Mouse (Mus musculus) hindbrain, embryonic 14.5 days (tissue): ENCODE data around the gene Tdrd9. TPM values are rescaled to one million over a fixed set of nuclear protein-coding genes. Genes with fewer than 3 reads are reported as not detected.
A peak's percentile ranks its signal among the peaks of the same experiment; 100 is the strongest.

ENCODE experiments used
- ATAC-seq: fragments of 200-750 bp; cut with Nextera tagmentation; 2 replicates; pipeline ENCODE4 v1.8.0; 2017; ENCODE audit warnings: moderate number of reproducible peaks, mild to moderate bottlenecking, moderate TSS enrichment, moderate library complexity; ENCODE audit not compliant: low FRiP score
- DNase-seq: peaks from one replicate; pipeline ENCODE4 v3.0.0-alpha.2; 2015; ENCODE audit warnings: low spot score
- H3K27ac ChIP-seq: fragments of 300-500 bp; sonication (generic); 2 replicates; pipeline ENCODE4 v1.5.1; 2014; ENCODE audit warnings: mild to moderate bottlenecking, moderate library complexity
- H3K27me3 ChIP-seq: fragments of 300-500 bp; sonication (generic); 2 replicates; pipeline ENCODE4 v1.6.1; 2014; ENCODE audit warnings: mild to moderate bottlenecking, low read length, mixed read lengths; ENCODE audit not compliant: control insufficient read depth, insufficient read depth
- H3K36me3 ChIP-seq: fragments of 300-500 bp; sonication (generic); replicated peaks from 2 replicates; pipeline ENCODE4 v1.6.1; 2014; ENCODE audit not compliant: control insufficient read depth, insufficient read depth
- H3K4me1 ChIP-seq: fragments of 300-500 bp; sonication (generic); replicated peaks from 2 replicates; pipeline ENCODE4 v1.6.1; 2014; ENCODE audit warnings: antibody characterized with exemption, low read length, mixed read lengths; ENCODE audit not compliant: control insufficient read depth, insufficient read depth
- H3K4me2 ChIP-seq: fragments of 300-500 bp; sonication (generic); replicated peaks from 2 replicates; pipeline ENCODE4 v1.6.1; 2014; ENCODE audit warnings: mild to moderate bottlenecking, moderate library complexity
- H3K4me3 ChIP-seq: fragments of 300-500 bp; sonication (generic); replicated peaks from 2 replicates; pipeline ENCODE4 v1.5.1; 2014; ENCODE audit warnings: mild to moderate bottlenecking, low read length
- H3K9ac ChIP-seq: fragments of 300-500 bp; sonication (generic); 2 replicates; pipeline ENCODE4 v1.6.1; 2014
- H3K9me3 ChIP-seq: fragments of 300-500 bp; sonication (generic); 2 replicates; pipeline ENCODE4 v1.6.1; 2016; ENCODE audit warnings: low read length; ENCODE audit not compliant: control insufficient read depth
- WGBS: fragments of 180-500 bp; shearing (Covaris S2); extraction: QIAGEN DNeasy Blood & Tissue Kit; methylation state at CpG from one replicate; pipeline ENCODE4 v1.1.7; 2014; 5-methylcytosine and 5-hydroxymethylcytosine counted together
- polyA plus RNA-seq: library from polyadenylated mRNA; unstranded; fragments of >200 nt; fragmentation: Nextera tagmentation; extraction: Ambion mirVana; gene quantifications from 2 replicates; pipeline ENCODE4 v1.2.1, GENCODE M21; 2014

Tdrd9 gene
- polyA plus RNA-seq: 0.18 and 0.48 TPM in 2 replicates

GRCm38 (mm10) chr12:111971231-111971686 is at the start of gene Tdrd9:
Gene Tdrd9, plus strand, starts transcription at chr12:111971559.
- no peak within 1 kb of the TSS for H3K27ac ChIP-seq
- DNase-seq: no peak
- no peak within 1 kb of the TSS for H3K9ac ChIP-seq
- H3K4me1 ChIP-seq: peaks cover under 1% of the 10 kb centered on the region
- H3K36me3 ChIP-seq: no peaks in the 10 kb centered on the region
- H3K9me3 ChIP-seq: no peaks in the 10 kb centered on the region
- no peak for ATAC-seq
- H3K27me3 ChIP-seq: no peaks in the 10 kb centered on the region
- no peak within 1 kb of the TSS for H3K4me3 ChIP-seq
- 88% methylated on average over 18 of the region's 18 CpGs for WGBS
- no peak within 1 kb of the TSS for H3K4me2 ChIP-seq

- no peak overlapping the region for H3K4me2 ChIP-seq
- H3K9me3 ChIP-seq: no peaks in the 10 kb centered on the region
- DNase-seq: no peak
- H3K27ac ChIP-seq: no peak overlapping the region
- no peaks in the 10 kb centered on the region for H3K27me3 ChIP-seq
- 92% methylated on average over 6 of the region's 6 CpGs for WGBS
- no peak for ATAC-seq
- no peaks in the 10 kb centered on the region; the same call in 1 of the 2 replicates for H3K4me1 ChIP-seq
- H3K9ac ChIP-seq: no peak overlapping the region
- H3K4me3 ChIP-seq: no peak overlapping the region
- H3K36me3 ChIP-seq: no peaks in the 10 kb centered on the region
Observed at GRCm38 (mm10) chr12:111923117-111923516, 48.2 kb upstream of the Tdrd9 start.

GRCm38 (mm10) chr12:111927338-111927737 is 44.0 kb upstream of the Tdrd9 start:
- no peak overlapping the region for H3K9ac ChIP-seq
- H3K27ac ChIP-seq: no peak overlapping the region
- no peaks in the 10 kb centered on the region for H3K27me3 ChIP-seq
- DNase-seq (peak; percentile 48), ATAC-seq (0 out of 2 replicates have a peak, but pooled peaks have one; percentile 8)
- H3K36me3 ChIP-seq: no peaks in the 10 kb centered on the region
- no peaks in the 10 kb centered on the region; the same call in none of the 2 replicates for H3K4me1 ChIP-seq
- 67% methylated on average over 1 of the region's 1 CpGs for WGBS
- H3K4me2 ChIP-seq: no peak overlapping the region
- H3K4me3 ChIP-seq: no peak overlapping the region
- no peaks in the 10 kb centered on the region for H3K9me3 ChIP-seq

GRCm38 (mm10) chr12:111928411-111928966 is 42.9 kb upstream of the Tdrd9 start:
- H3K9ac ChIP-seq: no peak overlapping the region
- no peaks in the 10 kb centered on the region; the same call in none of the 2 replicates for H3K4me1 ChIP-seq
- H3K27ac ChIP-seq: no peak overlapping the region
- WGBS: 86% methylated on average over 18 of the region's 18 CpGs
- H3K9me3 ChIP-seq: no peaks in the 10 kb centered on the region
- no peak overlapping the region for H3K4me2 ChIP-seq
- DNase-seq: no peak
- no peak overlapping the region for H3K4me3 ChIP-seq
- H3K36me3 ChIP-seq: no peaks in the 10 kb centered on the region
- no peaks in the 10 kb centered on the region for H3K27me3 ChIP-seq
- no peak for ATAC-seq

- Histone ChIP-seq H3K4me1 (no peaks in the 10 kb centered on the region; the same call in none of the 2 replicates), H3K9me3 (no peaks in the 10 kb centered on the region), H3K36me3 (no peaks in the 10 kb centered on the region), H3K27ac (no peak overlapping the region), H3K27me3 (no peaks in the 10 kb centered on the region), H3K4me3 (no peak overlapping the region), H3K9ac (no peak overlapping the region), H3K4me2 (no peak overlapping the region)
- no peak for DNase-seq
- 82% methylated on average over 9 of the region's 9 CpGs for WGBS
- no peak for ATAC-seq
Observed at GRCm38 (mm10) chr12:111931411-111932025, 39.8 kb upstream of the Tdrd9 start.

- Histone ChIP-seq H3K27me3 (no peaks in the 10 kb centered on the region), H3K4me1 (peaks cover 9% of the 10 kb centered on the region; the same call in 1 of the 2 replicates), H3K36me3 (no peaks in the 10 kb centered on the region), H3K27ac (no peak overlapping the region), H3K4me3 (no peak overlapping the region), H3K9ac (no peak overlapping the region), H3K4me2 (no peak overlapping the region), H3K9me3 (no peaks in the 10 kb centered on the region)
- DNase-seq (no peak), ATAC-seq (no peak)
- WGBS: 65% methylated on average over 3 of the region's 3 CpGs
Observed at GRCm38 (mm10) chr12:111932513-111932912, 38.8 kb upstream of the Tdrd9 start.

GRCm38 (mm10) chr12:111933032-111933704 is 38.2 kb upstream of the Tdrd9 start:
- DNase-seq: no peak
- no peak for ATAC-seq
- Histone ChIP-seq H3K27me3 (no peaks in the 10 kb centered on the region), H3K4me1 (peaks cover 12% of the 10 kb centered on the region; the same call in 1 of the 2 replicates), H3K9ac (no peak overlapping the region), H3K9me3 (no peaks in the 10 kb centered on the region), H3K4me2 (no peak overlapping the region), H3K36me3 (no peaks in the 10 kb centered on the region), H3K27ac (no peak overlapping the region), H3K4me3 (no peak overlapping the region)
- WGBS: 62% methylated on average over 11 of the region's 11 CpGs

GRCm38 (mm10) chr12:111933971-111934370 is 37.4 kb upstream of the Tdrd9 start:
- WGBS: 76% methylated on average over 2 of the region's 2 CpGs
- H3K36me3 ChIP-seq: no peaks in the 10 kb centered on the region
- ATAC-seq (no peak), DNase-seq (no peak)
- no peak overlapping the region for H3K4me2 ChIP-seq
- H3K9me3 ChIP-seq: no peaks in the 10 kb centered on the region
- no peaks in the 10 kb centered on the region for H3K27me3 ChIP-seq
- peaks cover 12% of the 10 kb centered on the region; the same call in 1 of the 2 replicates for H3K4me1 ChIP-seq
- H3K27ac ChIP-seq: no peak overlapping the region
- H3K9ac ChIP-seq: no peak overlapping the region
- H3K4me3 ChIP-seq: no peak overlapping the region
